Mouse (Mus musculus) cerebellum, adult 2 months (tissue): Measurements from ENCODE around the gene Nfs1. TPM values are rescaled to one million over a fixed set of nuclear protein-coding genes. Genes with fewer than 3 reads are reported as not detected.

Source experiments
- DNase-seq, 2 experiments: peaks; one replicate each; pipeline ENCODE4 v3.0.0; 2021
- H3K27ac ChIP-seq: fragments of 200-500 bp; 2 replicates; pipeline ENCODE4 v1.5.1; 2012; ENCODE audit warnings: low read length, control low read depth, inconsistent platforms; ENCODE audit not compliant: insufficient read depth
- H3K27me3 ChIP-seq: fragments of 200-500 bp; 2 replicates; pipeline ENCODE4 v1.6.1; 2012; ENCODE audit warnings: inconsistent platforms, mild to moderate bottlenecking, low read length, moderate library complexity; ENCODE audit not compliant: control insufficient read depth, insufficient read depth
- H3K4me1 ChIP-seq: fragments of 200-500 bp; 2 replicates; pipeline ENCODE4 v1.6.1; 2011; ENCODE audit warnings: low read length; ENCODE audit not compliant: control insufficient read depth, insufficient read depth
- H3K4me3 ChIP-seq: fragments of 200-500 bp; replicated peaks from 2 replicates; pipeline ENCODE3; 2011; ENCODE audit warnings: mild to moderate bottlenecking, low read depth, low read length, control low read depth; ENCODE audit not compliant: insufficient read depth
- CTCF ChIP-seq: fragments of 200-500 bp; IDR thresholded peaks from 2 replicates; pipeline ENCODE4 v1.5.1; 2011; ENCODE audit warnings: low read depth, mild to moderate bottlenecking, control low read depth, low read length, moderate library complexity, borderline replicate concordance; ENCODE audit not compliant: insufficient read depth
- POLR2A ChIP-seq: fragments of 200-500 bp; IDR thresholded peaks from 2 replicates; pipeline ENCODE4 v1.6.1; 2011; ENCODE audit warnings: low read length, control low read depth, borderline replicate concordance; ENCODE audit not compliant: insufficient read depth
- WGBS: fragments of 180-500 bp; shearing (Covaris S2); methylation state at CpG from one replicate; pipeline ENCODE4 v1.1.7; 2018; 5-methylcytosine and 5-hydroxymethylcytosine counted together
- polyA plus RNA-seq: library from polyadenylated mRNA; depleted of rRNA; stranded (reverse); fragments of >200 nt; gene quantifications from 2 replicates; pipeline ENCODE4 v1.2.3, GENCODE M21; 2012; rRNA removed

The Nfs1 gene
- polyA plus RNA-seq, 1 experiment: 67.5 TPM

- 85% methylated on average over 7 of the region's 7 CpGs for WGBS
- Histone ChIP-seq H3K27me3 (no peaks in the 10 kb centered on the region), H3K27ac (no peak overlapping the region)
Observed at GRCm38 (mm10) chr2:156087391-156088110, 56.4 kb downstream of the Nfs1 start.

GRCm38 (mm10) chr2:156084541-156084940, 59.4 kb downstream of the Nfs1 start:
- H3K27ac ChIP-seq: no peak overlapping the region
- 85% methylated on average over 3 of the region's 3 CpGs for WGBS
- H3K27me3 ChIP-seq: no peaks in the 10 kb centered on the region
- peaks cover 15% of the 10 kb centered on the region for H3K4me1 ChIP-seq
- H3K4me3 ChIP-seq: no peak overlapping the region
- TF ChIP-seq CTCF (no peak), POLR2A (no peak)
- no peak for DNase-seq

More at GRCm38 (mm10) chr2:156087391-156088110, 56.4 kb downstream of the Nfs1 start:
- H3K4me3 ChIP-seq: no peak overlapping the region
- TF ChIP-seq POLR2A: no peak
- TF ChIP-seq CTCF: no peak
- DNase-seq: no peak
- H3K4me1 ChIP-seq: peaks cover 12% of the 10 kb centered on the region

DNA sequence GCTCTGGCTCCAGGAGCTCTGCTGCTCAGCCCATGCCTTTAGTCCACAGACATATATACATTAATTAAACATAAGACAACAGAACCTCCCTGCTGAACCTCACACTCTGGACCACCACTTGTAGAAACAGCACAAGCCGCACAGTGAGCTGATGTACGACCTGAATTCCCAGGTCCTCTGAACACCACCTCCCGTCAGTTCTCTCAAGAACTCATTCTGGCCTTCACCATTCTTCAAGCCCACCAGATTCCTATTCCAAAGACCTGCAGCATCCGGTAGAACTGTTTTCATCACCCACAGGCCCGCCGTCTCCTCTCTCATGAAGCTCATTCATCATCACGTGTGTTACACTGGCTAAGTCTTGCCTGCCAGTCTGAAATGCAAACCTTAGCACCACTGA, 63.6 kb downstream of the Nfs1 start:
- no peak for DNase-seq
- H3K27ac ChIP-seq: peak overlapping the region; percentile 48

GRCm38 (mm10) chr2:156079674-156080073, 64.3 kb downstream of the Nfs1 start:
- H3K27ac ChIP-seq: peak overlapping the region; percentile 48
- no peak overlapping the region for H3K4me3 ChIP-seq
- TF ChIP-seq CTCF (no peak), POLR2A (no peak)
- DNase-seq: peak; percentile 47 to 75
- peaks cover 34% of the 10 kb centered on the region for H3K4me1 ChIP-seq
- no peaks in the 10 kb centered on the region for H3K27me3 ChIP-seq
- 25% methylated on average over 4 of the region's 4 CpGs for WGBS

More for the DNA sequence above, 63.6 kb downstream of the Nfs1 start:
- H3K4me1 ChIP-seq: peaks cover 34% of the 10 kb centered on the region
- 86% methylated on average over 7 of the region's 7 CpGs for WGBS
- no peaks in the 10 kb centered on the region for H3K27me3 ChIP-seq
- TF ChIP-seq CTCF (no peak), POLR2A (no peak)
- H3K4me3 ChIP-seq: no peak overlapping the region

DNA sequence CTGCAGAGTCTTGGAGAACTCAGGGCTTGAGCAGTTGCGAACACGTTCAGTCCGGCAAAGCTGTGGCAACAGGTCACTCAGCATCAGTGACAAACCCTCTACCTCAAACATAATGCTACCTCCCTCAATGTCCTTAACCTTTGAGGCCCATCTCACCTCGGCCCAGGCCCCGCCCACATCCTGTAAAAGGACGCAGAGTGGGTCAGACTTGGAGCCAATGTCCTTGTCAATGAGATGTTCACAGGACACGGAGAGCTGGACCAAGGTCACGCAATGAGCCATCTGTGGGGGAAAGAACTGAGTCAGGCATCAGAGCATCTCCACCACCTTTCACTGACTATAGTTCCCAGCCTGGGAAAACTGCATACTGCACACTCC, 64.8 kb downstream of the Nfs1 start:
- Histone ChIP-seq H3K4me3 (no peak overlapping the region), H3K4me1 (peaks cover 34% of the 10 kb centered on the region), H3K27me3 (no peaks in the 10 kb centered on the region), H3K27ac (no peak overlapping the region)
- TF ChIP-seq POLR2A (no peak), CTCF (no peak)
- WGBS: 70% methylated on average over 8 of the region's 8 CpGs
- DNase-seq: no peak

DNA sequence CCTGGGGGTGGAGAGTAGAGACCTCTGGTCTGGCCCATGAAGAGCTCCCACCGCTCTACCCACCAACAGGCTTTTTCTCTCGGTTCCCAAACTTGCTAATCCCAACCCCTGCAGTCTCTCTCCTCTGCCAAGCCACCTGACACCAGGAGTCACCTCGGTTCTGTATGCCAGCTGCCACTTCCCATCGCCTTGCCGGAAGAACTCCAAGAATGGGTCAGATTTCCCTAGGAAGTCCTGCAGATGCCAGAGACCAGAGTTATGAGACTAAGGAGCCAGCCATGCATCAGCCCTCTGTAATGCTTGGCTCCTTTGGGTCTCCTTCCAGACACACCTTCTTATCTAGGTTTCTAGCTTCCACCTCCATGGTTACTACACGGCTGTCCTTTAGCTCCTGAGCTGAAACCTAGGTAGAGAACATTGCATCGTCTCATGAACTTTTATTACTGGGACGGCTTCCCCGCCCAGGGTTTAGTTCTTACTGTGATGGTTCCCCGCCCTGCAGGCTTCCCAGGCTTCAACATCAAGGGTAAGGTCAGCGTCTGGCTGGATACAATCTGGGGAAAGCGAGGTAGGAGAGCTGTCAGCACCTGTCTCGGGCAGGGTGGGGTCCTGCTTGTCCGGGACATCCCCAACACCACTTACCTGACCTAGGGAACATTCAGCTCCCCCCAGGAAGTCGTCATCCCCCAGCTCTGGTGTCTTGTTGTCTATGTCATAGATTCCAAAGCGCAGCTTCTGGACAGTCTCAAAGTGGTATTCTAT, 65.4 kb downstream of the Nfs1 start:
- DNase-seq: no peak
- no peak overlapping the region for H3K4me3 ChIP-seq
- no peaks in the 10 kb centered on the region for H3K27me3 ChIP-seq
- TF ChIP-seq CTCF: no peak
- TF ChIP-seq POLR2A: no peak
- 64% methylated on average over 16 of the region's 16 CpGs for WGBS
- H3K4me1 ChIP-seq: peaks cover 34% of the 10 kb centered on the region
- H3K27ac ChIP-seq: no peak overlapping the region

DNA sequence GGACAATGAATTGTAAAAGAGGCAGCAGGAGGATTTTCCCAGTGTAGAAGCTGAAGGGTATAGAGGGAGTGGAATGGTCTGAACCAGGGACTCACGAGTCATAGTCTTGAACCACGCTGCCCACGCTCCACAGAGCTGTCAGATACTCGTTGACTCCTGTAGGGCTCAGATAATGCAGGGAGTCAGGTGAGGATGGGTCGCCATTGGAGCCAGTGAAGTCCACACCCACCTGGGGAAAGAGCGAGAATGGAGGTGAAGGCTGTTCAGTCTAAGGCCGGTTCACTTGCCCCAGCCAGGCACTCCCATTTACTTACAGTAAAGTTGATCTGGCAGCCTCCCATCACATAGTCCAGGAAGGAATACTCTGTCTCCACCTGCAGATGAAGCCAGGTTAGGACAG, 66.5 kb downstream of the Nfs1 start:
- no peak for TF ChIP-seq CTCF
- WGBS: 92% methylated on average over 7 of the region's 7 CpGs
- Histone ChIP-seq H3K4me1 (peaks cover 34% of the 10 kb centered on the region), H3K27ac (no peak overlapping the region), H3K4me3 (no peak overlapping the region), H3K27me3 (no peaks in the 10 kb centered on the region)
- no peak for DNase-seq

- H3K27me3 ChIP-seq: no peaks in the 10 kb centered on the region
- DNase-seq: no peak
- TF ChIP-seq POLR2A (no peak), CTCF (no peak)
- 91% methylated on average over 15 of the region's 15 CpGs for WGBS
- peaks cover 11% of the 10 kb centered on the region for H3K4me1 ChIP-seq
- no peak overlapping the region for H3K4me3 ChIP-seq
- H3K27ac ChIP-seq: no peak overlapping the region
Observed at GRCm38 (mm10) chr2:156073725-156074124, 70.3 kb downstream of the Nfs1 start.

Other genes starting within 250 kb of the Nfs1 start
- gene Uqcc1, start 213.9 kb downstream of the Nfs1 start, polyA plus RNA-seq: 95.8 and 102 TPM in 2 replicates
- gene Gm15557, start 203.5 kb downstream of the Nfs1 start, polyA plus RNA-seq: not detected in 2 replicates
- gene Gdf5, start 198.8 kb downstream of the Nfs1 start, polyA plus RNA-seq: 0.14 and 0.21 TPM in 2 replicates
- gene Cep250, start 187.7 kb downstream of the Nfs1 start, polyA plus RNA-seq: 20.7 and 21.2 TPM in 2 replicates
- 3.7 and 4.2 TPM in 2 replicates for gene 6430550D23Rik, start 136.2 kb downstream of the Nfs1 start, polyA plus RNA-seq
- gene Ergic3, start 136.1 kb downstream of the Nfs1 start, polyA plus RNA-seq: 316 and 328 TPM in 2 replicates
- gene Fer1l4, start 91.2 kb downstream of the Nfs1 start, polyA plus RNA-seq: 0.23 TPM in 1 of 2 replicates, not detected in the other
- 5.4 and 6.1 TPM in 2 replicates for gene Spag4, start 79.0 kb downstream of the Nfs1 start, polyA plus RNA-seq
- gene Cpne1, start 32.2 kb downstream of the Nfs1 start, polyA plus RNA-seq: 50.9 and 54.3 TPM in 2 replicates
- 9.2 and 12.6 TPM in 2 replicates for gene Rbm12, start 32.2 kb downstream of the Nfs1 start, polyA plus RNA-seq
- gene Gm28036, start 17.1 kb downstream of the Nfs1 start, polyA plus RNA-seq: 4.0 and 5.7 TPM in 2 replicates
- gene Romo1, start 147 bp downstream of the Nfs1 start, polyA plus RNA-seq: 245 and 250 TPM in 2 replicates
- gene Rbm39, start 36.1 kb upstream of the Nfs1 start, polyA plus RNA-seq: 144 and 145 TPM in 2 replicates
- gene Phf20, start 52.3 kb upstream of the Nfs1 start, polyA plus RNA-seq: 44.6 and 48.3 TPM in 2 replicates
- 9.5 and 9.7 TPM in 2 replicates for gene Cnbd2, start 168.1 kb upstream of the Nfs1 start, polyA plus RNA-seq
- gene Scand1, start 168.5 kb upstream of the Nfs1 start, polyA plus RNA-seq: 80.6 and 82.5 TPM in 2 replicates